Mouse (Mus musculus) mouse embryonic stem cell (cell line): ENCODE data around the gene Izumo1r.

ENCODE experiments used
- in situ Hi-C, 2 experiments: fragments of 300-500 bp; cut with MboI; formaldehyde crosslinking; loops; 1 replicate in 1 of 2; 3 replicates in 1 of 2; pipeline ENCODE4 v1.14.3; 2019 to 2020; ENCODE audit warnings: low sequenced_read_pairs in 2 of 2, low pct_unique_long_range_greater_than_20kb in 1 of 2, mixed read lengths in 1 of 2; ENCODE audit not compliant: unreplicated experiment in 1 of 2

The Izumo1r gene

DNA sequence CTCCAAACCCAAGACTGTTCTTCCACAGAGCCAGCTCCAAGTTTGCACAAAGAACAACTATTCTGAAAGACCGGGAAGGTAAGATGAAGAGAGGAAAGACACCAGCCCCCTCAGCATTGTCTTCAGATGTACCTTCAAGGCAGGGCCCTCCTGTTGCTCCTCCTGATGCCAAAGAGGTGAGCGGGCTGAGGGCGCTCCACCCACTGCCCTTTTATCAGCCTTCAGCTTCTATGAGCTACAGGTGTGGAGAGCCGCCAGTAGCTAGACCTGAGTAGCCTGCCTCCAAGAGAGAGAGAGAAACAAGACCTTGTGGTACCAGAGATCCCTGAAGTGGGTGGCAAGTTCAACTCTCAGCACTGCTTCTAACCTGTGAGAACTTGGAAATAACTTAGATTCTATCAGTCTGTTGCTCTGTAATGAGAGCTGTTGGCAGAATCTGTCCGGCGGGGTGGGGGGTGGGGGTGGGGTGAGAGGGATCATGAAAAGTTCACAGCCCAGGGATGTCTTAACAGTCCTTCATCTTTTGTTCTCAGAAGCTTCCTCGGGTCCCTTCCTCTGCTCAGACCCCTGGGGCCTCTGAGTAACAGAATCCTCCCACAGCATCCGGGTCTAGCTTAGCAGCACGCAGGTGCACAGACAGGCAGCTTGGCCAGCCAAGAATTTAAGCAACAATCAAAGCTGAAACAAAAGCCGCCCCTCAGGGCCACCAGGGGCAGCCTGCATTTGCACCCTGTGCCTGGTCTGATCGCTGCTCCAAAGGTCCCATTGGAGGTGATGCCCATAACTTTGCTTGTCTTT lies at the start of gene Izumo1r:
Izumo1r (minus strand) TSS at position 369 of the 798 bp plus-strand sequence.
- in situ Hi-C loops = no loop called here

DNA sequence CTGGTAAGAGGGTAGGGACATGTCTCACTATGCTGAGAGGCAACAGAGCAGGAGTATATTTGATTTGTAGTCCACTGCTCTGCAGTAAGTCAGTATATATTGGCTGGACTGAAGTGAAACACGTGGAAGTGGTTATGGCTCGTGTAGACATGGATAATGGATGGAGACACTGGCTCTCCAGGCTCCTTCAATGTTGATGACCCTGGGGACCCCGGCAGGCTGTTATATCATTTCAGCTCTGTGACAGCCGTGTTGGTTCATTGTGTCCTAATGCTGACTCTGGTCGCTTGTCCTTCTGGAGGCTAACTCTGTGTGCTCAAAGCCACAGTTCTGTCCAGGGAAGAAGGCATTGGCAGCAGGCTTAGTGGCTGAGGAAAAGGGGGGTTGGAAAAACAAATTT lies 47.3 kb upstream of the Izumo1r start:
- in situ Hi-C loops = no loop called here

GRCm38 (mm10) chr9:14948843-14949242 lies 45.1 kb upstream of the Izumo1r start:
- in situ Hi-C loops = no loop called here

DNA sequence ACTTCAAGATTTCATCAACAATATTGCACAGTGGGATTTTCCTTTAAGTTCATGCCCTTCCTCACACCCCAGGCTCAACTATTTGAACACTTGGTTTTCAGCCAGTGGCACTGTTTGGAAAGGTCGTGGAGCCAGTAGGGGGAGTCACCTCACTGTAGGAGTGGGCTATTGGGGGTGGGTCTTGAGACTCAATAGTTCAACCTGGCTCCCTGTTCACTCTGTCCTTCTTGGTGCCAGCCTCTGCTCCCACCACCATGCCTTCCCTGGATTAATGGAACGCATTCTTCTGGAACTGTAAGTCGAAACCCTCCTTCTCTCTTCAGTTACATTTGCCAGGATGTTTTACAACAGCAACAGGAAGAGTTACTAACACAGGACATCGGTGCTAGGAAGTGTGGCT lies 42.9 kb upstream of the Izumo1r start:
- in situ Hi-C loops = no loop called here

DNA sequence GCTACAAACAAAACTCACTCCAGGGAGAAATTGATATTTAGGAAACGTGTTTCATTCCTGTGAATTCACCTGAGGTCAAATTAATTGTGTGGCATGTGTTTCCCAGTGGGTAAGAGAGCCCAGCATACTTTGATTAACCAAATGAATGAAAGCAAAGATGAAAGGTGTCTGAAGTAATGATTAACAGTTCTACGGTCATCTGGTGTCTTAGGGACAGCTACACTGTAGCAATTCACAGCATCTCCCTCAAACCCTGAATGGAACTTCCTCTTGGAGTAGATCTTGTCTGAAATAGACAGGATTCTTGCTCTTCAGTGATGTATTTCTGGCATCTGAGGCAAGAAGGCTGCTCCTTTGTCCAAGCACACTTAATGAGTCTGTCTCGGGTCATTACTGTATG lies 42.2 kb upstream of the Izumo1r start:
- in situ Hi-C loops = no loop called here

GRCm38 (mm10) chr9:14942143-14942720 lies 38.5 kb upstream of the Izumo1r start:
- in situ Hi-C loops = no loop called here

GRCm38 (mm10) chr9:14939610-14940009 lies 35.9 kb upstream of the Izumo1r start:
- in situ Hi-C loops = no loop called here

DNA sequence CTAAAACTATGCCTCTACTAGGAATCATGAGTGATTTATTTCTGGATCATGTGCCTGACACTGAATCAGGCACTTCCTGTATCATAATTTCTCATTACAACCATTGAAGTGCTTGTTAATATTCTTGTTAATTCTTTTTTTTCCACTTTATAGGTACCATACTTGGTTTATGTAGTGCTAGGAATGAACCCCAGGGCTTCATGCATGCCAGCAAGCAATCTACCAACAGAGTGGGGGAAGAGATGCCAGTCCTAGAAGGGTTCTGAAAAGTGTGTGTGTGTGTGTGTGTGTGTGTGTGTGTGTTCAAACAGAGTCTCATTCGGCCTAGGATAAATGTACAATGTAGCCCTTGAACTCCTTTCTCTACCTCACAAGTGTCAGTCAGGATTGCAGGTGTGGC lies 33.6 kb upstream of the Izumo1r start:
- in situ Hi-C loops = no loop called here

- in situ Hi-C loops = no loop called here
Observed at GRCm38 (mm10) chr9:14934851-14935250, 31.1 kb upstream of the Izumo1r start.

GRCm38 (mm10) chr9:14931943-14932342 lies 28.2 kb upstream of the Izumo1r start:
- in situ Hi-C loops = no loop called here

- in situ Hi-C loops = no loop called here
Observed at GRCm38 (mm10) chr9:14931211-14931610, 27.5 kb upstream of the Izumo1r start.

DNA sequence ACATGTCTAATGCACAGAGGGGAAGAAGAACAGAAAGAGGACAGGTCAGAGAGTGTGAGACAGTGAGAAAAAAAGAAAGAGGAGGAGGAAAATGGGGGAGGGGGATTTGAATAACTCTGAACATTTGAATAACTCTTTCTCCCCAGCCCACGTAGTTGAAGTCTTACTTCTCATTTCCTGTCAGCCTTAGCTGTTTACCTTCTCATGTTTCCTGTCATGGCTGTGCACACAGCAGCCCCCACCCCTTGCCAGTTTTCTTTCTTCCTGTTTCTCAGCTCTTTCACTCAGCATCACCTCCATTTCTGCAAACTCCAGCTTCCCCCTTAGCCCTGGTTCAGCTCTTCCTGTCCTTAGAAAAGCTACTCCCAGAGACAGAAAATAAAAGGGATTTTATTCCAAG lies 22.8 kb upstream of the Izumo1r start:
- in situ Hi-C loops = no loop called here

GRCm38 (mm10) chr9:14923625-14924024 lies 19.9 kb upstream of the Izumo1r start:
- in situ Hi-C loops = no loop called here

- in situ Hi-C loops = no loop called here
Observed at GRCm38 (mm10) chr9:14921971-14922560, 18.3 kb upstream of the Izumo1r start.

- in situ Hi-C loops = no loop called here
Observed at GRCm38 (mm10) chr9:14921254-14921653, 17.5 kb upstream of the Izumo1r start.

GRCm38 (mm10) chr9:14920608-14921007 lies 16.9 kb upstream of the Izumo1r start:
- in situ Hi-C loops = no loop called here

- in situ Hi-C loops = no loop called here
Observed at GRCm38 (mm10) chr9:14918825-14919668, 15.3 kb upstream of the Izumo1r start.

DNA sequence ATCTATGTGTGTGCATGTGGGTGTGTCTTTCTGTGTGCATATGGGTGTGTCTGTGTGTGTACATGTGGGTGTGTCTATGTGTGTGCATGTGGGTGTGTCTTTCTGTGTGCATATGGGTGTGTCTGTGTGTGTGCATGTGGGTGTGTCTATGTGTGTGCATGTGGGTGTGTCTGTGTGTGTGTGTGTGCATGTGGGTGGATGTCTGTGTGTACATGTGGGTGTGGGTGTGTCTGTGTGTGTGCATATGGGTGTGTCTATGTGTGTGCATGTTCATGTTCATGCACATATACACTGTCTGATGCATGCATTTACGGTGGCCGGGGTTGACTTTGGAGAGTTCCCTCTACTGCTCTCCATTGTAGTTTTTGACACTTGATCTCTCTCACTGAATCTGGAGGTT lies 13.9 kb upstream of the Izumo1r start:
- in situ Hi-C loops = no loop called here

GRCm38 (mm10) chr9:14912037-14912436 lies 8.3 kb upstream of the Izumo1r start:
- in situ Hi-C loops = no loop called here
